Mouse (Mus musculus) intestine, postnatal 0 days (tissue): ENCODE data around the gene Best2. TPM values are rescaled to one million over a fixed set of nuclear protein-coding genes. Genes with fewer than 3 reads are reported as not detected.

ENCODE experiments used
- ATAC-seq: fragments of 200-750 bp; cut with Nextera tagmentation; 2 replicates; pipeline ENCODE4 v1.8.0; 2017; ENCODE audit warnings: mild to moderate bottlenecking, moderate TSS enrichment, moderate library complexity
- H3K27ac ChIP-seq: fragments of 300-500 bp; sonication (generic); 2 replicates; pipeline ENCODE4 v1.5.1; 2014; ENCODE audit warnings: mild to moderate bottlenecking, low read depth, low read length, moderate library complexity
- H3K27me3 ChIP-seq: fragments of 300-500 bp; sonication (generic); replicated peaks from 2 replicates; pipeline ENCODE4 v1.6.1; 2014; ENCODE audit warnings: low read length, mixed read lengths; ENCODE audit not compliant: control insufficient read depth, insufficient read depth
- H3K36me3 ChIP-seq: fragments of 300-500 bp; sonication (generic); 2 replicates; pipeline ENCODE4 v1.6.1; 2014; ENCODE audit warnings: mild to moderate bottlenecking, moderate library complexity; ENCODE audit not compliant: control insufficient read depth, insufficient read depth
- H3K4me1 ChIP-seq: fragments of 300-500 bp; sonication (generic); replicated peaks from 2 replicates; pipeline ENCODE4 v1.6.1; 2014; ENCODE audit warnings: antibody characterized with exemption, low read length, mixed read lengths; ENCODE audit not compliant: control insufficient read depth, insufficient read depth
- H3K4me2 ChIP-seq: fragments of 300-500 bp; sonication (generic); replicated peaks from 2 replicates; pipeline ENCODE4 v1.6.1; 2014; ENCODE audit warnings: low read depth, mild to moderate bottlenecking, moderate library complexity
- H3K4me3 ChIP-seq: fragments of 300-500 bp; sonication (generic); 2 replicates; pipeline ENCODE4 v1.5.1; 2014; ENCODE audit warnings: low read depth, low read length
- H3K9ac ChIP-seq: fragments of 300-500 bp; sonication (generic); 2 replicates; pipeline ENCODE4 v1.6.1; 2014; ENCODE audit warnings: mild to moderate bottlenecking, low read depth, low read length
- H3K9me3 ChIP-seq: fragments of 300-500 bp; sonication (generic); 2 replicates; pipeline ENCODE4 v1.6.1; 2016; ENCODE audit warnings: mixed run types; ENCODE audit not compliant: control insufficient read depth
- CTCF ChIP-seq: sonication (generic); IDR thresholded peaks from 2 replicates; pipeline ENCODE4 v1.5.1; 2016; ENCODE audit warnings: low read depth, mild to moderate bottlenecking, control low read depth, antibody characterized with exemption, moderate library complexity
- WGBS: fragments of 180-500 bp; shearing (Covaris S2); extraction: QIAGEN DNeasy Blood & Tissue Kit; methylation state at CpG from one replicate; pipeline ENCODE4 v1.1.7; 2014; 5-methylcytosine and 5-hydroxymethylcytosine counted together
- polyA plus RNA-seq: library from polyadenylated mRNA; unstranded; fragments of >200 nt; fragmentation: Nextera tagmentation; extraction: Ambion mirVana; gene quantifications from 2 replicates; pipeline ENCODE4 v1.2.1, GENCODE M21; 2015

Best2 gene
- polyA plus RNA-seq, 1 experiment from 2014 or later: 0.66 TPM

DNA sequence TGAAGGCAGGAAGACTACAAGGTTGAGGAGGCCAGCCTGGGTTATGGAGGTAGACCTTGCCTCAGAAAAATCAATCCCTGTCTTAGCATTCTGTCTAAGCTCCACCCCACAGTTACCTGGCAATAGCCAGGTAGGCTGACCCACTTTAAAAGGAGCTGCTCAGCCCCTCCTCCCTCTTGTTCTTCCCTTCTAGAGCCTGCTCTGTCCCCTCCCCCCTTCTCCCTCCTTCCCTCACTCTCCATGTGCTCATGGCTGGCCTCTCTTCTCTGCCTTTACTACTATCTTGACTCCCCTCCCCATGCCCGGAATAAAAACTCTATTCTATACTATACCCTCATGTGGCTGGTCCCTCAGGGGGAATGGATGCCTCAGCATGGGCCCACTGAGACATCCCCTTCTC is 19.5 kb upstream of the Best2 start:
- Histone ChIP-seq H3K27me3 (no peaks in the 10 kb centered on the region), H3K4me2 (no peak overlapping the region), H3K27ac (no peak overlapping the region), H3K36me3 (peaks cover 21% of the 10 kb centered on the region), H3K9ac (no peak overlapping the region), H3K9me3 (no peaks in the 10 kb centered on the region), H3K4me3 (no peak overlapping the region), H3K4me1 (peaks cover 5% of the 10 kb centered on the region; the same call in 1 of the 2 replicates)
- WGBS: 48% methylated on average over 1 of the region's 1 CpGs
- no peak for TF ChIP-seq CTCF
- ATAC-seq: no peak

GRCm38 (mm10) chr8:85032622-85033311 is 18.4 kb upstream of the Best2 start:
- Histone ChIP-seq H3K9me3 (no peaks in the 10 kb centered on the region), H3K4me1 (peaks cover 6% of the 10 kb centered on the region; the same call in 1 of the 2 replicates), H3K27ac (no peak overlapping the region), H3K27me3 (no peaks in the 10 kb centered on the region), H3K36me3 (peaks cover 21% of the 10 kb centered on the region), H3K4me2 (no peak overlapping the region), H3K4me3 (no peak overlapping the region), H3K9ac (no peak overlapping the region)
- TF ChIP-seq CTCF: no peak
- ATAC-seq: no peak
- WGBS: 71% methylated on average over 4 of the region's 4 CpGs

GRCm38 (mm10) chr8:85029271-85029670 is 14.9 kb upstream of the Best2 start:
- Histone ChIP-seq H3K27ac (peak overlapping the region; percentile 41; the same call in 1 of the 2 replicates), H3K4me2 (peak overlapping the region; percentile 91), H3K36me3 (peaks cover 21% of the 10 kb centered on the region), H3K9me3 (no peaks in the 10 kb centered on the region), H3K4me1 (0 out of 2 replicates have a peak, but pooled peaks cover 5% of the 10 kb centered on the region), H3K9ac (no peak overlapping the region), H3K4me3 (0 out of 2 replicates have a peak overlapping the region, but pooled peaks have one; percentile 99), H3K27me3 (no peaks in the 10 kb centered on the region)
- ATAC-seq: no peak
- TF ChIP-seq CTCF: no peak
- 57% methylated on average over 14 of the region's 14 CpGs for WGBS

DNA sequence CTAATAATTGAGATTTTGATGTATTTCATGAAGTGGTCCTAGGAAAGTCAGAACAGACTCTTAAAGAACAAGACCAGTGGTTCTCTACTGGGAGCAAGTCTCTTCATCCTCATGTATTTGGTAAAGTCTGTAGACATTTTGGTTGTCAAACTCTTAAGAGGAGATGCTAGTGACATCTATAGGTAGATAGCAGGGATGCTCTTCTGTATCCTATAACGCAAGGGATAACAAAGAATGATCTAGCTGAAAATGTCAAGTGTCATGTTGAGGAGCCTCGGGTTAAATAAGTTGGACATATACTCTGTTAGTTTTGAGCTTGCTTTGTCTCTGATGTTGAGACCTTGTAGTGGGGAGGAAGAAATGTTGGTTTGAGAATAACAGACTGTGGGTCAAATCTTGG is 13.6 kb upstream of the Best2 start:
- Histone ChIP-seq H3K9me3 (no peaks in the 10 kb centered on the region), H3K36me3 (peaks cover 33% of the 10 kb centered on the region), H3K4me1 (0 out of 2 replicates have a peak, but pooled peaks cover 5% of the 10 kb centered on the region), H3K27me3 (no peaks in the 10 kb centered on the region), H3K9ac (peak overlapping the region; percentile 96), H3K4me2 (peak overlapping the region; percentile 91), H3K27ac (no peak overlapping the region), H3K4me3 (peak overlapping the region; percentile 99)
- WGBS: 7% methylated on average over 2 of the region's 2 CpGs
- TF ChIP-seq CTCF: peak; percentile 36; the same call in 1 of the 2 replicates
- ATAC-seq: no peak

- peak overlapping the region; percentile 99 for H3K4me3 ChIP-seq
- peak overlapping the region; percentile 93 for H3K27ac ChIP-seq
- H3K36me3 ChIP-seq: peaks cover 35% of the 10 kb centered on the region
- ATAC-seq: no peak
- 0 out of 2 replicates have a peak, but pooled peaks cover 5% of the 10 kb centered on the region for H3K4me1 ChIP-seq
- no peak for TF ChIP-seq CTCF
- H3K4me2 ChIP-seq: peak overlapping the region; percentile 91
- no peaks in the 10 kb centered on the region for H3K27me3 ChIP-seq
- peak overlapping the region; percentile 96 for H3K9ac ChIP-seq
- no peaks in the 10 kb centered on the region for H3K9me3 ChIP-seq
- WGBS: 1% methylated on average over 13 of the region's 13 CpGs
Observed at GRCm38 (mm10) chr8:85027516-85027855, 13.2 kb upstream of the Best2 start.

DNA sequence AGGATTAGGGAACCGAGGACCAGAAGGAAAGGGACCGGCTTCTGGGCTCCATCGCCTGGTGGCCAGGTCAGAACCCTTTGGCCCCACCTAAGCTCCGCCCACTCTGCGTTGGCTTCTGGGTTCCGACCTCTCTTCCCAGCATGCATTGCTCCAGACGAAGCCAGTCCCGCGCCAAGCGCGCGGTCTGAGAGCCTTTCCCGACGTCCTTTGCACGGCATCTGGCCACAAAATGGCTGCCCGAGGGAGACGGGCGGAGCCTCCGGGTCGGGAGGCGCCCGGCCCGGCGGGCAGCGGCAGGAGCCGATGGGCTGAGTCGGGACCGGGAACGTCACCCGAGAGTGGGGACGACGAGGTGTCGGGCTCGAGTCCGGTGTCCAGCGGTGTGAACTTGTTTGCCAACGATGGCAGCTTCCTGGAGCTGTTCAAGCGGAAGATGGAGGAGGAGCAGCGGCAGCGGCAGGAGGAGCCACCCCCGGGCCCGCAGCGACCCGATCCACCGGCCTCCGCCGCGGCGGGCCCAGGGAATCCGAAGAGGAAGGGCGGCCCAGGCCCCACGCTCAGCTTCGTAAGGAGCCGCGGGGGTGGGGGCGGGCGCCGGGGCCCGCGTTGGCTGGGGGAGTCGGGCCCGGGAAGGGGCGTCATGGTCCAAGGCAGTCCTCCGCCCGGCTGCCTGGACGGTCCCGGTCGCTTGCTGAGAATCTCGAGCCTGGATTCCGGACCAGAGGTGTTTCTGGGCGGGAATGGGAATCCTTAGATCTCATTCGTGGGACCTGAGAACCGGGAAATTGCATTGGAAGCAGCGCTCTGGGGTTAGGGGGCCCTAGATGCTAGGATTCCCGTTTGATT is 12.6 kb upstream of the Best2 start, which contains the start of gene Trir:
Trir (plus strand) TSS at position 154 of the 846 bp plus-strand sequence.
- ATAC-seq: peak; percentile 78
- no peak for TF ChIP-seq CTCF
- H3K4me2 ChIP-seq: peak within 1 kb of the TSS; percentile 91

More for the DNA sequence above, 12.6 kb upstream of the Best2 start, which contains the start of gene Trir:
- 0 out of 2 replicates have a peak, but pooled peaks cover 5% of the 10 kb centered on the region for H3K4me1 ChIP-seq
- H3K9me3 ChIP-seq: no peaks in the 10 kb centered on the region
- WGBS: under 1% methylated on average over 72 of the region's 75 CpGs
- H3K27ac ChIP-seq: peak within 1 kb of the TSS; percentile 93
- peak within 1 kb of the TSS; percentile 96 for H3K9ac ChIP-seq
- H3K27me3 ChIP-seq: no peaks in the 10 kb centered on the region
- H3K36me3 ChIP-seq: peaks cover 35% of the 10 kb centered on the region
- peak within 1 kb of the TSS; percentile 99 for H3K4me3 ChIP-seq
